Mouse (Mus musculus): ENCODE results near the gene Sh3bp5.

- TF ChIP-seq CTCF (IDR thresholded peaks at IDR 0.05; ENCODE audit: low read depth, low read length) (no peak), POLR2A (IDR thresholded peaks at IDR 0.05; ENCODE audit: borderline replicate concordance, low read depth, low read length) (no peak)
These were observed 43.6 kb downstream of the Sh3bp5 start for GRCm38 (mm10) chr14:31392300-31392699.

Data from bone marrow macrophage, adult 2 months (primary cell).